Mouse (Mus musculus) olfactory bulb, adult 2 months (tissue): ENCODE data around the gene Map3k11.

Source experiments
- CTCF ChIP-seq: fragments of 200-500 bp; IDR thresholded peaks from 2 replicates; pipeline ENCODE4 v1.5.1; 2012; ENCODE audit warnings: low read depth, mild to moderate bottlenecking, low read length, moderate library complexity; ENCODE audit not compliant: insufficient read depth
- POLR2A ChIP-seq: fragments of 200-500 bp; IDR thresholded peaks from 2 replicates; pipeline ENCODE4 v1.6.1; 2012; ENCODE audit warnings: mild to moderate bottlenecking, low read depth, low read length, moderate library complexity; ENCODE audit not compliant: insufficient read depth

- TF ChIP-seq CTCF (no peak), POLR2A (no peak)
Measured at GRCm38 (mm10) chr19:5685861-5686260, 2.7 kb upstream of the Map3k11 start.
